Mouse (Mus musculus): ENCODE measurements around the gene Rac2.

Gene Rac2

DNA sequence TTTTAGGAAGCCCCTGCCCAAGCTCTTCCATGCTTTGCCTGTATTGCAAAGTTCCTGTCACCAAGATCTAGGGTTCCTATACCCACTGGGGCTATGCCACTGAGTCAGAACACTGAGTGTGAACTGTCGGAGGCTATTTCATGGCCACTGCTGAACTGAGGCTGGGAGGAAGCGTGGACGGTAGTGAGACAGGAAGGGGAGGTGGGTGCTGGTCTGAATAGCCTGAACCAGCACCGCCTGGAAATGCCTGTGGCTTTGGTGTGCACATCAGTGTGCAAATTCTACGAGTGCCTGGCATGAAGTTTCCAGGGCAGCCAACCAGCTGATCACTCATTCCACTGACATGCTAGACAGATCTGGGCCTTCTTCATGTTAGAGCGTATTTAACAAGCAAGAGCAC lies 50.7 kb downstream of the Rac2 start:
- DNase-seq (ENCODE audit: low read depth, low spot score) = no peak

DNA sequence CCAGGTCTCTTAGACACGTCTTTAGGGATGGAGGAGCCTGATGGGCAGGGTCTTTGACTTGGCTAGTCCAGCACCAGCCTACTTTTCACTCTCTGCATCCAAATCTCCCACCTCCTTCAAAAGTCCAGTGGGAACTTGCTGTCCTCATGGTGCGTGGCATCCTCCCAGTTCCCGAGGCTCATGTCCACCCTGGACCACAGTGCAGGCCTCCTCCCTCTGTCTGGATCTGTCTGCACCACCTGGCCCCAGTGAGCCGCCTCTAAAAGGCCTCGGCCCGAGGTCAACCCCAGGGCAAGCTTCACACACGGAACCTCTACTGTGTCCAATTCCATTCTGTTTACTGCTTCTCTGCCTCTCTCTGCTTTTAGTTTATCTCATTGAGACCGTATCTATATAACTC lies 51.3 kb downstream of the Rac2 start:
- DNase-seq (ENCODE audit: low read depth, low spot score) = no peak

DNA sequence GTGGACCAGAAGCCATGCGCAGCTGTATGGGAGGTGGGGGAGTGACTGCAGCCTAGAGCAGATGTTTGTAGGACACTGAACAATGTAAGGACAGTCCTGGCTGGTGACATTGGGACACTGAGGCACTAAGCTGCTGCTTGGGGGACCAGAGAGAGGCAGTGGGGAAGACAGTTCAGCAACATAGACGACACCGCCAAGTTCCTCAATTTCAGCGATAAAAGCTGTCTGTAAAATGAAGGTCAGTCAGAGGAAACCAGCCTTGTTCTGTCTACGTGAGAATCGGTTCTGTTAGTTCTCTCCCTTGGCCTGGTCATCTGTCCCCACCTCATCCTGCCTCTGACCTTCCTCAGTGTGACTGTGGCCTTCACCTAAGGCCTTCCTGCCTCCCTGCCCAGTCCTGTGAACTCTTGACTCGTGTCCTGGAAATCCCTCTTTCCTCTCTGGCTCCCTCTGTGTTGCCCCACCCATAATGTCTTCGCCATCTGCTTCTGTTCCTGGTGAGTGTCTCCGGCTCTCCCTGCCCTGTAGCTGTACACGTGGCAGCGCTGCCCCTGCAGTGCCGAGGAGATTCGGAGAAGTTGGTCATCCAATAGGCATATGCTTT lies 52.4 kb downstream of the Rac2 start:
- no peak for DNase-seq (ENCODE audit: low read depth, low spot score)

DNA sequence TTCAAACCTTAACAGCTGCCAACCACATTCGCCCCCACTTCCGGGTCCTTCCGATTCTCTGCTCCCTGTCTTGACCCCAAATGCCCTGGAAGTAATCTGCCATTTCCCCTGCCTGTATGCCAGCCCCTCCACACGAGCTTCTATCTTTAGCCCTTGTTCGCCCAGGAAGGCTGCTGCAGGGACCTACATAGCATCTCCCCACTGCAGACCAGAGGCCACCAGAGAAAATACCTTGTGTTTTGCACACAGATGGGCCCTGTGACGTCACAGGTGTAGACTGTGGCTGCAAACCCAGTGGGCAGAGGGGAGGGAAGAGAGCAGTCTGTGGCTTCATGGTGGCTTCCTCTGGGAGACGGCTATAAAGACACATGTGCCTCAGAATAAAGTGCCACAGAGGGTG lies 54.4 kb downstream of the Rac2 start:
- DNase-seq (ENCODE audit: low read depth, low spot score) = peak; percentile 59

DNA sequence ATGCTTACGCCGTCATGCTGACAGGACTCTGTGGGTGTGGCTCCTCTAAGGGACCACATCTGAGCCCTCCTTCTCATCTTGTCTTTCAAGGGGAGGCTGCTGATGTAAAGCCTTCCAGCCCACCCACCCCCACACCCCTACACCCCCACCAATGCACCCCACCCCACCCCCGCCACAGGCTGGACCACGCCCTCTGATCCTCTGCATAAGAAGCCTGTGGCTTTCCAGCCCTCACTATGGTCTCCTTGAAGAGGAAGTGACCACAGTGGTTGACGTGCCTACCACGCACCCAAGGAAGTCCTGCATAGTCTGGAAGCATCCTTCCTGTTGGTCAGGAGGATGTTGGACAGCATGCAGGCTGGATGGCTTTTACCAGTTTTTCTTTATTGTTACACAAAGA lies 56.8 kb downstream of the Rac2 start:
- peak; percentile 40 for DNase-seq (ENCODE audit: low read depth, low spot score)

DNA sequence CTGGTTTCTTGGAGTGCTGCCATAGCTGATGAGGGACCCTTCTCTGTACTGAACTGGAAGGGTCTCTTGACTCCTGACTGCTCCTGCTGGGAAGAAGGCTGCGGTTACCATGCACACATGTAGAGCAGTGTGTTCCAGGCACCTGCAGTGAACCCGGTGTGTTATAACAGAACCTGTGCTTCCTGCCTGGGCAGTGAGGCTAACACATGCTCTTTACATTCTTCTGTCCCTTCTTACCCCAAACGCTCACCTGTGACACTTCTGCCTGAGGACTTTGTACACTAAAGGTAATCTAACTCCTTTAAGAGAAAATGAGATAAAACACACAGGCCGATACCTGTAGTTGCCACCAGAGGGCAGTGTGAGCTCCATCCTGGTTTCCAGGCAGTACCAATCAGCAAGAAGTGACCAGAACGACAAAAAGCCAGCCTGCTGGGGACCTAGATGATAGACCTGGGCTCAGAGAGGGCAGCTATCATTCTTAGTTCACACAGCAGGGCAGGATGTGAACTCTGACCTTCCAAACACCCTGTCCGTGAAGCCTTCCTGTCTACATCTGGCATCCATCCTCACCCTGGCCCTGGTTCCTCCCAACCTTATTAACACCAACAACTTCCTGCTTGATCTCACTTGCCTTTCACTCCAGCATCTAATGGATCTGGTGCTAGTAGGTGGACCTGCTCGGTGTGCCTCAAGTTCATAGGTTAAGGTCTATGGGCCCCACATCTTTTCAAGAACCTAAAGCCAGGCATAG lies 58.0 kb downstream of the Rac2 start:
- peak; percentile 87 for DNase-seq (ENCODE audit: low read depth, low spot score)

DNA sequence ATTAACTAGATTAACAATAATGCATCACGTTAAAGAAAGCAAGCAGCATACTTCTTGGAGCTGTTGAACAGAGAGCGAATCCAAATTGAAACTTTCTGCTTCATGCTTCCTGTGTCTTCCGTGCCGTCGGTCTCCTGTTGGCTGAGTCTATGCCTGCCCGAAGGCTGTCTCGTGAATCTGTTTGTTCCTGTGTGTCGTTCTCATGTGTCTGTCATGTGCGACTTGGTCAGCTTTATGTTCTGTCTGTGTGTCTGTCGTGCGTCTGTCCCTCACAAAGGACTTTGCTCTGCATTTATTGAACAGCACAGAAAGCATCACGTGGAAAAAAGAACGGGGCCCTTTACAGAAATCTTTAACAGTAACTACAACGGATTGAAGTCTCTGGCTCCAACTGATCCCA lies 59.6 kb downstream of the Rac2 start:
- DNase-seq (ENCODE audit: low read depth, low spot score) = no peak

DNA sequence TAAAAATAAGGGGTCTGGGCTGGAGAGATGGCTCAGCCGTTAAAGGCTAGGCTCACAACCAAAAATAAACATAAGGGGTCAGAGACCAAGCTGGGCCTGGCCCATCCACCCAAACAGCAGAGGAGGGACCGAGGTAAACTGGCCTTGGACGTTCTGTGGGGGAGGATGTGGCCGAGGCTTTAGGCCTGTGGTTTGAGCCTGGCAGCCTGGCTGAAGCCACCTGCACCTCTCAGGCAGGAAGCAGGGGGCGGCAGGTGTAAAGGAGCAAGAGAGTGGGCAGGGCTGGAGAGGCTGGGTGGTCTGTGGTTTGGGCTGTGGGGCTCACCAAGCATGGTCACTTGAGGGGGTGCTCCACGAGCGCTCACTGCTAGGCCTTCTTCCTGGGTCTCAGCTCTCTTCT lies 60.6 kb downstream of the Rac2 start:
- no peak for DNase-seq (ENCODE audit: low read depth, low spot score)

DNA sequence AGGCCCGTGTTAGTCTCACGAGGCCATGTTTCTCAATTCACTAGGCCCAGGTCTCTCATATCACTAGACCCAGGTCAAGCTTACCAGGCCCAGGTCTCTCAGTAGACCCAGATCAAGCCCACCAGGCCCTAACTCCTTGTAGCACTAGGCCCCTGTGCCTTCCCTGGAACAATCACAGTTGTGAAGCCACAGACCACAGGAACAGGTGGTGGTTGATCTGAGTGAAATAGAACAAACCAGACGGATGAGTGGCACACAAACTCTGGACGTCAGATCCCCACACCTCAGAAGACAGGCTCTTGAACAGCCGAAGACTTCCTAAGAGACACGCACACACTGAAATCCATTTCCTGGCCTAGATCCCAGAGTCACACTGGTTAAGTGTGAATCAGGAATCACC lies 61.8 kb downstream of the Rac2 start:
- peak; percentile 44 for DNase-seq (ENCODE audit: low read depth, low spot score)

DNA sequence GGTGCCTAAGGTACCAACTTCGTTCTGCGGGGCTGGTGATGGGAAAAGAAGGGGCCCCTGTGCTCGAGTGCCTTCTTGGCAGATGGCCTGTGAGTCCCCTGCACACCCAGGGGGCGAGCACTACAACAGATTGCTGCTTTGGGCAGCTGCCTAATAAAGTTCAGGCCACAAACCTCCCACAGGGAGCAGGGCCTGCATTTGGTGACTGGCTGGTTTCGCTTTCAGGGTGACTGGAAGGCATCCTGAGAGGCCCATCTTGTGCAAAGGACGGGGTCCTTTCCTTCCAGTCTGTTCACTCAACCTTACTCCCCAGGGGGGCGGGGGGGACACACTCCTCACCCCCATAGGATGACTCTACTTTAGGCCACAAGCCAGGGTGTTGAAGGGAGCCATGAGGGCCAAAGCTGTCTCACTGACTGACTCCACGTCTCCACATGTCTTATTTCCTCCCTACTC lies 62.4 kb downstream of the Rac2 start:
- peak; percentile 64 for DNase-seq (ENCODE audit: low read depth, low spot score)

DNA sequence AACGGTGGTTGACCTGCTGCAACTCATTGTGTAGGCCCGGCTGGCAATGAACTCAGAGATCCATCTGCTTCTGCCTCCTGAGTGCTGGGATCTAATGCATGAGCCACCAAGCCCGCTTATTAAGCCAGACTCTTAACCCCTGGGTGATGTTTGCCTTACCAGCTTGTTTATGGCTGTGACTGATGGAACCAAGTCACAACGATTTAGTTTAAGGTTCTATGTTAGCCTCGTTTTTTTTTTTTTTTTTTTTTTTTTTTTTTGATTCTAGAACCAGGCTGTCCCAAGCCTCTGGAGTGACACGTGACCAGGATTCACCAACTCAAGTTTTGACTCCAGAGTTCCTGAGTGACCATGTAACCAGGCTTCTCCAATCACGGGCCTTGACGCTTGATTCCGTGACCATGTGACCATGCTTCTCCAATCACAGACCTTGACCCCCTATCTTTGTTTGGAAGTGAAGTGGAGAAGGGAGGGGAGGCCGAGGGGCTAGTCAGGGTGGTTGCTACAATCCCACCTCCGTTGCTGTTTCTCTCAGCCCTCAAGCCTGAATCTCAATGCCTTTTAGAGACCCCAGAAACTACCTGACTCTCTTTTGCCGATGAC lies 63.2 kb downstream of the Rac2 start:
- DNase-seq (ENCODE audit: low read depth, low spot score) = no peak
